Mouse (Mus musculus) heart, postnatal 14 days (tissue): ENCODE results near the gene Cfdp1. TPM values are rescaled to one million over a fixed set of nuclear protein-coding genes. Genes with fewer than 3 reads are reported as not detected.

Source experiments
- DNase-seq, 2 experiments: peaks; one replicate each; pipeline ENCODE4 v3.0.0; 2021 to 2022
- intact Hi-C: fragments of 180-260 bp; cut with DNase I; formaldehyde crosslinking; loops from one replicate; pipeline ENCODE4 v1.15.1; 2025
- total RNA-seq, 2 experiments: library from RNA; stranded (reverse); gene quantifications; 2 replicates each; pipeline ENCODE4 v1.2.3; 2021

Gene Cfdp1
- total RNA-seq, 2 experiments from 2014 or later, result 32.1 to 36.4 TPM

DNA sequence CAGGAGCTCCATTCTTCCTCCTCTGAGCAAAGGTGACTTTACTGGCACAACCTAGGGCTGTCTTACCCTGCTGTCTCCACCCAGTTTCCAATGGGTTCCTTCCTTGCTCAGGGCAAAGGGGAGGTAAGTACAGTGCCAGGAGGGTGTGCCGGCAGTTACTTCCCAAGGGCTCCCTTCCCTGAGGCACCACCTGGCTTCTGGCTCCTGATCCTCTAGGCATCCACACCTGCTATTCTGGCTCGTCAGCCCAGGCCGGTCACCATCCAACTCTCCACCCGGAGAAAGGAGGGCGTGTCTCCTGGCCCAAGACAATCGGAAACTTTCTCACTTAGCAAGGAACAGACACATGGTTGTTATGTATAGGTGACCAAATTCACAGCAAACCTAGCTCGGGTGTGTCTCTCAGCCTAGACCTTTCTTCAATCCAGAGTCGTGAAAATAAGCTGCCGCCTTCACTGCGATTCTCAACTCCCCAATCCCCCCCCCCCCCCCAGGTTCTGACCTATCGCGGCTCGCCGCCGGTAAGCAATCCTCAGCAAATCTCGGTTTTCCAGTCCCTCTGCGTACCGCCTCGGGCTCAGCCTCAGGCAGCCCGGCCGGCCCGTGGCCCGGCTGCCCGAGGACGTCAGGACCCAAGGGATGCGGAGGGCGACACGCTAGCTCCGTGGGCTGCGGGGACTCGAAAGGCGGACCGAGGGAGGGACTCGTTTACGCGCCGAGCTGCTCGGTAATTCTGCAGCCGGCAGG is 122.7 kb downstream of the Cfdp1 start:
- peak in 1 of 2 experiments; percentile 55 for DNase-seq
- intact Hi-C loops, result no loop called here

DNA sequence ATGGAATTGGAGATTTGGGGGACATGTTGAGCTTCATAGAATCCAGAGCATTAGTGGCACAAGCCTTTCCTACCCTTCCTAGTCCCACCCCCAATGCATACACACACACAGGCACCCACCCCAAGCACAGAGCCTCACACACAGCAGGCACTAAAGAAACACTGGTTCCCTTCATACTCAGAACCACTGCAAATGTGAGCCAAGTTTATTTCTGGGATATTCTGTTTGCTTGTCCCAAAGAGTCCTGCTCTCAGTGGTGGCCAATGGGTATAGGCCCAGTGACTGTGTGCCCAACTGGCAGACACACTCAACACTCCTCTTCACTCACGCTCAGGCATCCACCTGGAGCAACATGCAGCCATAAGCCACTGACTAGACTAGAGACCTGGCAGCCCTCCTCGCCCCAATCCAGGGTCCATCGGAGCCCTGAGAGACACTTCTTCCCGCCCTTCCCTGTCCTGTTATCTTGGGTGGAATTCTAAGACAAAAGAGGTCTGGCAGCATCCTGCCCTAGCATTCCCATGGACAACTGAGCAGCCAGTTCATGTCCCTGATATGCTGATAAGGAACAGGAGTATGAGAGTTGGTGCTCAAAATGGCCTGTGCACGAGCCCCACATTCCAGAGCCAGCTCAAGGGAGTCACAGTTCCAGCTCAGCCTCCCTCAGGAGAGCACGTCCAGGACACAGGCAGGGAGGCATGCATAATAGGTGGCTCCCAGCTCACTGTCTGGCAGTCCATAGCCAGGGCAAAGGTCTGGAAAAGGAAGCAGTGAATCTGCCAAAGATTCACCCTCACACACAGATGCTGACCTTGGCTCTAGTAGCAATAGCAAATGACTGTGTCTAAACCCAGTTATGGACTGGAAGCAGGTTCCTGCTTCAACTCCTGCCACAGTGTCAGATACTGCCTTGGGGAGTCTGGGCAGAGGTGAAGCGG is 124.6 kb downstream of the Cfdp1 start:
- intact Hi-C loops, result no loop called here
- no peak for DNase-seq

DNA sequence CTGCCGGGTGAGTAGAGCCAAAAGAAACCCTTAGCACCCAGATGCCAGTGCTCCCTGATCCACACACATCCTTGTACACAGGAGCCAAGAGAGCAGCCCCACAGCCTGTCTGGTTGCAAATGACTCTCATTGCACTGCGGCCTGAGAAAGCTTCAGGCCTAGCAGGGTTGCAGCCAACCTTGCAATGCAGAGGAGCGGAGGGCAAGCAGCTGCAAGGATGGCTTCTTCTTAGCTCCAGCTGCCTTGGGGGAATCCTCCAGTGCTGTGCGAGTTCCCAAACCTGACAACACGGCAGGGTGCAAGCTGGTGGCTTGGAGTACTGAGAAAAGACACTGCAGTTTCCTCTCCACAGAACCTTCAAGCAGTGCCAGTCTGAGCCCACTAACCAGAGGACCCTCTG is 125.6 kb downstream of the Cfdp1 start:
- DNase-seq, result no peak
- intact Hi-C loops, result no loop called here

DNA sequence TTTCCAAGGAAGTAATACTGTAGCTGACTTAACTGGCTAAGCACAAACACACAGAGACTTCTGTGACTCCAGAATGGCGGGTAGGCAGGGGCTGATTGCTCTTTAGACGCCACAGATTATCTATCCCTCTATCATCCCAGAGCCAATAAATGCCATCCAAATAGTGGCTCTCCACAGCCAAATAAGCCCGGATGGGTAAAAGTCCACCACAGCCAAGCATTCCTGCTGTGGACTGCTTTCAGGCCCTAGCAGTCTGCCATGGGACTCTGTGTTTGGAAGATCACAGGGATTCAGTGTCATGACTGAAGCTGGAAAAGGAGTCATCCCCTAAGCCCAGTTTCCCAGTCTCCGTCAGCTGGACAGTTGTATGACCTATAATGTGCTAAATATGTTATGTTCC is 126.5 kb downstream of the Cfdp1 start:
- intact Hi-C loops, result no loop called here

DNA sequence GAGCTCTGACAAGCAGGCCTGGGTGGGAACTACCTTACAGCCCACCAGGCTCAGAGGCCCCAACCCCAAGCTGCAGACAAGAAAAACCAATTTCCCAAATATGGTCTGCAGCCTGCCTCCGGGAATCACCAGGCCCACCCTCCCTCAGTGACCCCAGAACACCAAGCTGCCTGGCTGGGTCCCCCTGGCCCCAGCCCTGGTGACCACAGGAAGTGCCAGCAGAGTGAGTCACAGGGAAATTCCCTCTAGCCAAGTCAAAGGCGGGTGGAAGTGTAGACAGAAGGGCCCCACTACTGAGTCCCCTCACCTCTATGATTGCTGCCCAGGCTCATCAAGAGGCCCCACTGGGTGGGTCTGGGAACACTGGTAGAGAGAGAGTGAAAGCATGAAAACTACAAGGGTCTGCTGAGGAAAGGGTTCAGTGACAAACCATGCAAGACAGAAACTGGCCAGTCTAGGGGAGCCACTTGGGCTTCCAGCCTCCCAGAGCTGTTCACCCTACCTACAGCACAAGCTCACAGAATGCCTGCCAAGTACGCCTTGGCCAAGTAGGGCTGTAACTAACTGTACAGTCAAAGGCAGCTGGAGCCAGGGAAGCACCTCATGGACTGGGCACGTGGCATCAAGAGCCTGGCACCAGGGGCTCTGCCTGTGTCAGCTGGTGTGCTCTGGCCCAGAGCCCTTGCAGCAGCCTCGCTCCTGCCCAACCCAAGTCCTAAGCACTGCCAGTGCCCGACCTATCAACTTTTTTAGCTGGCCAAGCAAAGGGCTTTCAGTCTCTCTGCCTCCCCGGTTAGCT is 127.8 kb downstream of the Cfdp1 start:
- DNase-seq, result peak; percentile 73 to 83
- intact Hi-C loops, result no loop called here

More for the DNA sequence above, 126.5 kb downstream of the Cfdp1 start:
- DNase-seq, result no peak

DNA sequence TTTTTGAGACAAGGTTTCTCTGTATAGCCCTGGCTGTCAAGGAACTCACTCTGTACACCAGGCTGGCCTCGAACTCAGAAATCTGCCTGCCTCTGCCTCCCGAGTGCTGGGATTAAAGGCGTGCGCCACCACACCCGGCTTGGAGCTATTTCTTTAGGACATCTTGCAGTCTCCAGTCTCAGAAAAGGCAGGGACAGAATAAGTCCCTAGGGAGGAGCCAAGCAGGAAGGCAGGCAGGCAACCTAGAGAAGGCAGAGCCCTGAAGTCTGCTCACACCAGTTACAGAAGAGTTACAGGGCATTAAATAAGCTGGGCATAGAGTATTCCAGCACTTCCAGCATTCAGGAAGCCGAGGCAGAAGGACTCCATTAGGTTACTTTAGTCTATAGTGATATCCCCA is 128.8 kb downstream of the Cfdp1 start:
- intact Hi-C loops, result no loop called here
- DNase-seq, result no peak

DNA sequence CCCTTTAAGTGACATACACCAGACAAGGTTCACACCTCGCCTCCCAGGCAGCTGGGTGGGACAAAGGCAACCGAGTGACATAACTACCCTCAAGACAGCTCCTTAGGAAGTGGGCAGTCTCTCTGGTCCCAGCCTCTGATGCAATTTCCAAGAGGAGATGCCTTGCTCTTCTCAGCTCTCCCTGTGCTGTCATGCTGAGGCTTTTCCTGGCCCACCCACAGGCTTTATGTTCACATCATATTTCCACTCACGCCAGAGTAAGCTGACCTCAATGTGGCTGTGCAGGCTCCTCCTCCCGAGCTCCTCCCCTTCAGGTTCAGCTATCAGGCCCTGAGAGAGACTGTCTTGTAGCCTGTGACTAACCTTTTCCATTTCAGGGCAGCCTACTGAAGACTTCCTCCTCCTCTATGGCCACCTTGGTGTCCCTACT is 134.0 kb downstream of the Cfdp1 start:
- no peak for DNase-seq
- intact Hi-C loops, result no loop called here

DNA sequence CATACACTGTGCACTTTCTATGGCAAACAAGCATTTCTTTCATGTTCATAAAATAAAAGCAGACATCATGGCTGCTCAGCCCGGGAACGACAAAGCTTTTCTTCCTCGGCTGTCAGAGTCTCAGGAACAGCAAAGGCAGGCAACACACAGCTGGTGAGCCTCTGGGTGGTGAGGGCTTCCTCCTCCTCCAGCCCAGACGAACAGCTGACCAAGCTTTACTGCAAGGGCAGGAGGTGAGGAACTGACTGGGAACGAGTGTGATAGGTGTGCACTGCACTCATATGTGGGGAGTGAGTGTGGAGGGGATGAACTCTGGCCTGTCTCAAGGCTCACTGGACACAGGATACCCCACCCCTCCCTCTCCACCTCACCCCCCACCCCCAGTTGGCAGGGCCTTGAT is 135.2 kb downstream of the Cfdp1 start:
- DNase-seq, result no peak
- intact Hi-C loops, result loop anchor here (5.0 kb wide), 1 partner anchor 33 kb away; no protein-coding TSS in a partner anchor

Other genes starting within 250 kb of the Cfdp1 start
- 10 to 100 TPM; 11.7 to 12.4 TPM for gene Ldhd, start 223.9 kb downstream of the Cfdp1 start, total RNA-seq
- 1 to 10 TPM; 6.9 to 8.2 TPM for gene Zfp1, start 210.9 kb downstream of the Cfdp1 start, total RNA-seq
- not detected for gene Ctrb1, start 163.3 kb downstream of the Cfdp1 start, total RNA-seq
- gene Bcar1, start 110.5 kb downstream of the Cfdp1 start, total RNA-seq, result 10 to 100 TPM; 27.1 to 35.7 TPM
- gene Tmem170, start 22.5 kb upstream of the Cfdp1 start, total RNA-seq, result 1 to 10 TPM; 2.6 to 3.1 TPM
- gene Chst5, start 56.2 kb upstream of the Cfdp1 start, total RNA-seq, result not detected
- gene Tmem231, start 79.6 kb upstream of the Cfdp1 start, total RNA-seq, result 1 to 10 TPM; 1.7 to 2.0 TPM
- gene Gabarapl2, start 86.4 kb upstream of the Cfdp1 start, total RNA-seq, result 100 to 1,000 TPM; 128 to 136 TPM
- gene Adat1, start 138.0 kb upstream of the Cfdp1 start, total RNA-seq, result 1 to 10 TPM; 1.9 to 2.2 TPM
- 10 to 100 TPM; 84.1 to 85.3 TPM for gene Kars, start 157.0 kb upstream of the Cfdp1 start, total RNA-seq
- gene Terf2ip, start 157.1 kb upstream of the Cfdp1 start, total RNA-seq, result 10 to 100 TPM; 10.9 to 11.9 TPM
- under 1 TPM in 1 of 2 experiments, not detected in 1; 0.15 TPM for gene Gm6793, start 160.7 kb upstream of the Cfdp1 start, total RNA-seq